Mouse (Mus musculus) liver (tissue): ENCODE measurements around the gene Cul4b.
"Not testable (repeated sequence)": the region's sequence is repeated elsewhere in the genome, so short reads cannot be mapped to it uniquely, and the experiment has no call there.

Experiments
- DNase-seq: peaks from one replicate; pipeline ENCODE4 v3.0.0-alpha.2; 2020; ENCODE audit warnings: mixed read lengths

The Cul4b gene

DNA sequence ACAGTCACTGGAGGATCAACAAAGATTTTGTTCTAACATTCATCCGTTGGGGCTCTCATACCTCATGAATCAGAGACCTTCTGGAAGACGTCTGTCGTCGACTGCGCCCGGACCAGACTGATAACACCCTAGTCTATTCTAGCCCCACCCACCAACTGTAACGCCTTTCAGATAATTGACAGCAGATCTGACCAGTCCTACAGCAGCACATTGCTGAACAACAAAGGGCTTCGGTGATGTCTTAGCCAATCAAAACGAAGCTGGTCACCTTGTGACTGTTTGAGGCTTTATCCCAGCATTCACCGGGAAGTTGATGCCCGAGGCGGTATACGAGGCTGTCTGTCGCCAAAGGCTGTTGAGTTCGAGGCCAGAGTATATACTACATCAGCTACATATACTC lies at the start of gene Cul4b:
TSS of gene Cul4b (minus strand) at position 119 of the 400 bp plus-strand sequence.
- DNase-seq = peak; percentile 75

DNA sequence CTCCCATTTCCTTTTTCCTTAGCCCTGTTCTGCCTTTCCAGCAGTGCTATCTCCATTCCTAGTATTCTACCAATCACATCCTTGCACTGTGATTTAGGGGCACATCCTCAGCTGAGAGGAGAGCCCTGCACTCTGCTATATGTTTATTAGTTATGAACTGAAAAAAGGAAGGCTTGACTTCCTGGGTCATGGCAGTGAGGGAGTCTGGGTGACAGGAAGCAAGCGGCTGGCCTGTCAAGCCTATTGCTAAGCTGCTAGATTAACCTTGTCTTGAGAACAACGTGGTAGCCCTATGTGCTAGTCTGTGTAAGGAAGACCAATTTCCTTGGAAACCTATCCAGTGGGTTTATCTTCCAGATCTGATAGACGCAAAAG lies 25.0 kb upstream of the Cul4b start:
- DNase-seq = peak; percentile 9

DNA sequence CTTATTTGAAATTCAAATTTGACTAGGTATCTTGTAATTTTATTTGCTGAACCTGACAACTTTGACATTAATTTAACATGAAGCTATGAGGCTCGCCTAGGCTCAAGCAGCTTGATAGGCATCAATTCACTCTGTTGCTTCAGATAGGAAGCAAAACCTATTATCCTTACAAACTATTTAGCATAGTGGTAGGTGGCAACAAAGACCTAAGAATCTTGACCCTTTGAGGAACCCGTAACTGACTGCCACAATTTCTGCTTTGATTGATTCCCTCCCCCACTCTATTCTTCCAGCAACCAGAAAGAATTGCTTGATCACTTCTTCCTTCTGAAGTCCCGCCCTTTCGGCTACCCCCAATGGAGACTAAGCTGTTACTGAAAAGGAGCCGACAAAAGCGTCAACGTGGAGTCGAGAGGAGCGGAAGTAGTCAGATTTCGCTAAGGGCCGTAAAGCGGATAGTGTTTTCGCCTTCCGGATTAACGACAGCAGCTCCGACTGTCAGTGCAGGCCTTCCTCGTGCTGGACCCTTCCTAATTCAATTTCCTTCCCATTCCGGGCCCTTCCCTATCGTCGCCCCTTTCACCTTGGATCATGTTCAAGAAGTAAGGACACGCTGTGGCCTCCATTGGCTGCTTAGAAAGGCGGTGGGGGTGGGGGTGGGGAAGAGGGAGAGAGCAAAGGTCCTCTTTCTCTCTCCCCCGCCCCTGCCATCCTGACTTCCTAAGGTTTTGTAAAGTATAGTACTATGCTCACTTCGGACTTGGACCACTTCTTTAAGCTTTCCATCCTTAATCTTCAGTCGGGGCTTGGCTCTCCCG lies 24.4 kb upstream of the Cul4b start, which contains the start of gene Mcts1:
TSS of gene Mcts1 (plus strand) at position 402 of the 818 bp plus-strand sequence.
- peak; percentile 66 for DNase-seq

DNA sequence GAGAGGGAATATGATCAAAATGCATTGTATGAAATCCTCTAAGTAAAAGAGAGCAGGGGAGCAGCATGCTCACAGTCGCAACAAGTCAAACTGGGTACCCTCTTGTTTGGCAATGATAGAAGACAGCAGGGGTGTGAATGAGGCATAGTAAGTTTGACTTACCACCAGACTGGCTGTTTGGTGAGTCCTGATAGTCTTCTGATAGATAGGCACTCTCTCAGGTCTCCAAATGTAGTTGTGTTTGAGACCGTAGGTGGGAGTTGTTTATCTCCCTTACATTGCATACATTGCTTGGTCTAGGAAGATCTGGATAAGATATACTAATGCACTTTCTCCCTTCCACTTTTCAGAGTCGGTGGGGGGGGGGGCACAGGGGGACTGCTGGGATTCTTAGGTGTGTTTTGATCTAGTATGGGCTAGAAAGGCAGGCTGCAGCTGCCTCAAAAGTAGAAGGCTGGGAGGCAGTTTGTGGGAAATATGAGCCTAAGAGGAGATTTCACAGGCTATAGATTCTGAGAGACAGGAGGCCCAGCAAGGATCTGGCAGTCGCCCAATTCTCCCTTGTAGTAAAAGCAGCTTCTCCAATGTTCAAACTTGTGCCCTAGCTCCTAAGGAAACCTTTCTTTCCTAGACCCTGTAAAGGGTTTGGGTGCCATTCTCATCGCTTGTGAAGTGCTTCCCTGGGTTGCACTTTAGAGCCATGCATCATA lies 17.3 kb upstream of the Cul4b start:
- peak; percentile 35 for DNase-seq

DNA sequence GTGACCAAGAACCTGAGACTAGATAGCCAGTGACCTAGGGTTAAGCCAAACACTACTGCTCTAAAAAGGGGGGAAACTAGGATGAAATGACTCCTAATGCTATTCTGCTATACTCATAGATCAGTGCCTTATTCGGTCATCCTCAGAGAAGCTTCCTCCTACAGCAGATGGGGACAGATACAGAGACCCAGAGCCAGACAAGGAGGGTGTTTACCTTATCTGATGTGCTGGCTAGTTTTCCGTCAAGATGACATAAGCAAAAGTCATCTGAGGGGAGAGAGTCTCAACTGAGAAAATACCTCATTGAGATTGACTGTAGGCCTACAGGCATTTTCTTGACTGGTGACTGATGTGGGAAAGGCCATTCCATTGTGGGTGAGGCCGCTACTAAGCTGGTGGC lies 15.8 kb upstream of the Cul4b start:
- DNase-seq = no peak

DNA sequence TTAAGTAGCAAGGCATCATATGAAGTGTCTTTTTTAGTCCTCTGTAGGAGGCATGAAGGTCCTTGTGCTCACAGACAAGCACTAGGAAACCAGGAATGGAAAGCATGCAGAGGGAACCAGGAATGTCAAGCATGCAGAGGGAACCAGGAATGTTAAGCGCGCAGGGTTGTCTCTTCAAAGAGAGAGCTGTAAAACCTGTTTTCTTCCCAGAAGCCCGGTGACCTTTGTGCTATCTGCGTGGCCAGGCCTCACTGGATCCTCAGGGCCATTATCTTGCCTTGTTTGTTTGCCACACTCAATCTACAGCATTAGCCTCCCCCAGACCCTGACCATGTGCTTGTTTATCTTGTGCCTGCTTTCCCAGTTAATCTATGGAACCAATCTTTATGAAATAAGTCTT lies 13.8 kb upstream of the Cul4b start:
- peak; percentile 58 for DNase-seq

DNA sequence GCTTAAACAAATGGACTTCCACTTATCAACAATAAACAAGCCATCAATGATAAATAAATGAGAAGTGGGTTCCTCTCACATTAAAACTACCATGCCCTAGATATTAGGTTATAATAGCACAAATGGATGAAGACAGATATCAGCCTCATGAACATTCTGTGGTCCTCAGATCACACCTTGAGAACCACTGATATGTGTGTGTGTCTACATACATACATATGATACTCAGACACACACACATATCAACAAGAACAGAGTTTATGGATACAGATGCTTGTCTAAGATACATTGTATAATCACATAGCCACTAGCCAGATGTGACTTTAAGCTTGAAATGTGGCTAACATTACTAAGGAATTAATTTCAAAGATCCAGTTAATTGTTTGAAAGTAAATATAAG lies 7.3 kb upstream of the Cul4b start:
- no peak for DNase-seq

DNA sequence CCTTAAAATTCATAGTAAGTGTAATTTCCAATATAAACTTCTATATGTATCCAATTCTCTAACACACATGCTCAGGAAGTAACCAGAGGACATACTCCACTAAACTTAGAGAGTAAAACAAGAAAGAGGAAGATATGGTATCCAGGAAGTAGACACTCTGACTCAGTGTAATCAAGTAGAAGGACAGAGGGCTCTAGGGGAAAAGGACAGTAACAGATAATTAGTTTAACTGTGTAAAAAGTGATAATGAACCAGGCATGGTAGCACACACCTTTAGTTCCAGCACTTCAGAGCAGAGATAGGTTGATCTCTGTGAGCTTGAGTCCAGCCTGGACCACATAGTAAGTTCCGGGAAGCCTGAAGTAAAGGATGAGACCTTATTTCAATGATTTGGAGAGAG lies 5.1 kb upstream of the Cul4b start:
- no peak for DNase-seq

DNA sequence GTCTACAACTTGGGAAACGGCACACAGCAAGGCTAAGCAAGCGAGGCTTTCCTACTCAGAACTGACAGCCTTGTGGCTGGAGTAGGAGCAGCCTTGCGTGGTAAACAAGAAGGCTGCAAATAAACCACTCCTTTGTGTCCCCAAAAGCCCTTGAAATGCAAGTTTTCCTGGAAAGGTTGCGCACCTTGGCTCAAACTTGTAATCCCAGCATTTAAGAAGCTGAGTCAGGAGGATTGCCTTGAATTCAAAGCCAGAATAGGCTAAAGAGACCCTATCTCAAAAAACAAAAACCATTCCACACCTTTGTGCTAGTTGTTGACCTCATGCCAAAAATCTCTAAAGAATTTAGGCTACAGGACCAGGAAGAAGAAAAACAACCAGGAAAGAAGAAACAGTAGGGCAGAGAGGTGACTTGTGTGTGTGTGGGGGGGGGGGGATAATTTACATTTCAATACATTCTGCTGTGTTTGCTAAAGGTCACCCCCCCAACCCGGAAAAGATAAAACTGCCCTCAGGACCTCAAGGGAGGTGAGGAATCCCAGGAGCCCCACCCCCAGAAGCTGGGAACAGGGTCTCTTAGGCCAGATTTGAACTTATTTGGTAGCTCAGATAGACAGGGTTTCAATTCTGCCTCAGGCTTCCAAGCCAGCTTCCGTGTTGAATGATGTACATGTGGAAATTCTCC lies 9.3 kb downstream of the Cul4b start:
- no peak for DNase-seq

DNA sequence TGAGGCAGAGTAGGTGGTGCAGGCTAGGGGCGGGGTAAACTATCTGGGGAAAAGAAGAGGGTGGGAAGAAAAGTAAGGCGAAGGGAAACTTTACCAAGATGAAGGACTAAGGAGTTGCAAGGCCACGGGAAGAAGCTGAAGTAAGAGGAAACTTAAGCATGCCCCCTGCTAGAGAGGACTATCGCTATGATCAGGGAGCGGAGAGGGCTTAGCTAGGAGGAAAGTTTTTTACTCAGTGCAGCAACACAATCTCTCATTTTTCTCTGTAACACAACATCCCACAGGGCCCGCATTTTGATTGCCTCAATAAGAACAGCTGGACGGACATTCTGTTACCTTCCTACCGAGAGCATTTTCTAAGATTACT lies 10.8 kb downstream of the Cul4b start:
- DNase-seq = no peak

DNA sequence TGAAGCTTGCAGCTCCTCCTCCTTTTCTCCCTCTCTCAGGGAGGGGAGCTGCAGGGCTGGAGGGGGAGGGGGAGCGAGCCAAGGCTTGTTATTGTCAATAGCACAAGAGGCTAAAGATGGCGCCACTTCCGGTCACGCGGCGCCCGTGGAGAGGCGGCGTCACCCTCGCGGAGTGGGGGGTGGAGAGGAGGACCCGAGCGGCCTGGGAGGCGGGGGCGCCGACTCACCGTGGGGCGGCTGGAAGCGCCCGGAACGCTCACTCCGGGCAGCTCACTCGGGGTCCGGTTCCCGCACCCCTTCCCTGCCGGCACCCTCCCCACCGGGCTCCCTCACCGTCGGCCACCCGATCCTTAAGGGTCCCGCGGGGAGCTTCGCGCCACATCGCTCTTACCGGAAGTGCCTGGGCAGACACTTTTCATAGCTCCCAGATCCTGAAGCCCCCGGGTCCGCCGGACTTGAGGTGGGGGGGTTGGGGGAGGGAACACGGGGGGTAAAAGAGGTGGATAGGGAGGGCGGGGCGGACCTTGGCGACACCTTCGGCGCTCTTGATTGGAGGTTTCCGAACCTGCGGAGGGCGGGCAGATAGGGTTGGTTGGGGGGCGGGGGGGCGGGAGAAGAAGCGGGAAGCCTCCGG lies 11.3 kb downstream of the Cul4b start:
- DNase-seq = peak; percentile 87

DNA sequence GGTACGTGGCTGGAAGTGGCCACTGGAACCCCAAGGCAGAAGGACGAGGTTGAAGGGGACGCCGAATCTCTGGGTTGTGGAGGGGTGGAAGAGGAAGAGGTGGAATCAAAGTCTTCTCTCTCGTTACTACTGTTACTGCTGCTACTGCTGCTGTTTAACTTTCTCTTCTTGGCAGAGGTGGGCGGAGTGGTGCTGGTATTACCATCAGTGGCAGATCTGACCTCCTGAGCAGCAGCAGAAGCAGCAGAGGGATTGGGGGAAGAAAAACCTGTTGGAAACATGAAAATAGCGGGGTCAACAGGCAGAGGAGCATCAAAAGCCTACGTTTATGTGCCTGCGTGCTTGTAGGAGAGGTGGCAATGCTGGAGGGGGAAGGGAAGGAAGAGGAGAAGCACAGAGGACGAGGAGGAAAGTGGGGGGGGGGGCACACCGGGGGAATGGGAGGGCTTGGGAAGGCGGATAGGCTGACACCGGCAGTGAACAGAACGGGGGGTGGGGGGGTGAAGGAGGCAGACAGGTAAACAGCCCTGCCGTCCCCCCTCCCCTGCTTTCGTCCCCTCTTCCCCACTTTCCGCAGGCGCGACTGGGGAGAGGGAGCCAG lies 12.0 kb downstream of the Cul4b start:
- peak; percentile 30 for DNase-seq

DNA sequence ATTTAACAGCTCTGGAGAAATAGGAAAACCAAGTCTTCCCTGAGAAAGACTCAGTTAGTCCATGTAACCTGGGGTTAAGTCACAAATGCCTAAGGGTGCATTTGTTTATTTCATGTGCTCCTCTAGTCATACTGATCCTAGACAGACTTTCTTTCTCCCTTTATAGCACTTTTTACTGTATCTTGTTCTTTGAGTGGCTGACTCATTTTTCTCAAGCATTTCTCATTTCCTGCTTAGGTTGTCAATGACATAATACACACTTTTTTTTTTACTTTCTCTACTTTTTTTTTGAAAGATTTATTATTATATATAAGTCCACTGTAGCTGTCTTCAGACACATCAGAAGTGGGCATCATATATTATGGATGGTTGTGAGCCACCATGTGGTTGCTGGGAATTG lies 22.7 kb downstream of the Cul4b start:
- no peak for DNase-seq

DNA sequence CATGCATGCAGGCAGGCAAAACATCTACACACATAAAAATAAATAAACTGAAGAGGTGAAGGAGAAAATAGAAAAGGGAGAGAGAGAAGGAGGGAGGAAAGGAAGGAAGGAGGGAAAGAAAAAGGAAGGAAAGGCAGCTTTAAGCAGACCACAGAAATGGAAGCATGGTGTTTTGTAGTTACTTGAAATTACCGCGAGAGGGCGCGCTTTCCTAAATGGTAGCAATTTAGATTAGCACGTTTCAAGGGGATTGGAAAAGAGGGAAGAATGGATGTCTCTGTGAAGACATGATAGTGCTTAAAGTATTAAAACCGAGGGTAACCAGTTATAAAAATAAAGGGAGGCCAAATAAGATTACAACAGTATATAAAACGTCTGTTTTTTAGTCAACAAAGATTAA lies 61.4 kb downstream of the Cul4b start:
- DNase-seq = peak; percentile 55

DNA sequence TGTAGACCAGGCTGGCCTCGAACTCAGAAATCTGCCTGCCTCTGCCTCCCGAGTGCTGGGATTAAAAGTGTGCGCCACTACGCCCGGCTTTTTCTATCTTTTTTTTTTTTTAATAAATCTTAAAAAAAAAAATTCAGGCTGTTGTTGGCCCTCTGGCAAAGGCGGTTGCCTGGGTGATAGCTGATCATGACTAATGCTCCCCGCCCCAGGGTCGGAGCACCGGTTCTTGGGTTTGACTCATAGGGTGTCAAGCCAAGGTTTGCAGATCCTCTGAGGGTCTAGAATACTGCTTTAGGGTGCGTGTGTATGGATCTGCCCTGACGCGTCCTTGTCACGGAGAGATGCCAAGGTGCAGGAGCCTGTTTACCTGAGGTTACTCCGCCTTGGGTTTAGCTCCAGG lies 71.2 kb downstream of the Cul4b start:
- DNase-seq = no peak

DNA sequence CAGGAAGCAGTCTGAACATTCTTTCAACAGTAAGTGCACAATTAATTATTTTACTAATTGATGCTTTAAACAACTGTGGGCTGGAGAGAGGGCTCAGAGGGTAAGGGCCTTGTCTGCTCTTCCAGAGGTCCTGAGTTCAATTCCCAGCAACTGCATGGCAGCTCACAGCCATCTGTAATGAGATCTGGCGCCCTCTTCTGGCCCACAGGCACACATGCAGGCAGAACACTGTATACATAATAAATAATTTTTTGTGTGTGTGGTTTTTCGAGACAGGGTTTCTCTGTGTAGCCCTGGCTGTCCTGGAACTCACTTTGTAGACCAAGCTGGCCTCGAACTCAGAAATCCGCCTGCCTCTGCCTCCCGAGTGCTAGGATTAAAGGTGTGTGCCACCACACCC lies 73.8 kb downstream of the Cul4b start:
- not testable (repeated sequence) for DNase-seq

DNA sequence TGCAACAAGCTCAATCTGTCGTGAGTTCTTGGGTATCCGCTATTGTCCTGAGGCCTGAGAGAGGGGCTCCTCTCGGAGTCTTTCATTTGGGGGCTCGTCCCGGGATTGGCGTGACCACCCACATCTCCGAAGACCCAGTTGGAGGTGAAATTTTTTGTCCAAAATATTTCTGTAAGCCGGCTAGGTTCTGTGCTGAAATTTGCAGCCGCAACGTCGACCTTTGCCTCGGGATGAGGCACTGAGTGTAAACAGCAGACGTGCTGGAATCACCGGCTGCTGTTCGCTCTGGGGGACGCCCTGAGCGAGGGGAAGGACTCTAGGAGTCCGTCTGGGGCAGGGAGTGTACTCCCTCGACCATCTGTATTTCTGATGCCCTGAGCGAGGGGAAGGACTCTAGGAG lies 90.5 kb downstream of the Cul4b start:
- DNase-seq = peak; percentile 5
